Comparison of ENCODE assay signal across 9 mouse cellular contexts in genomic region chr11:98717904-98718303, GRCm38 (mm10). TPM values are rescaled to one million over a fixed set of nuclear protein-coding genes. Genes with fewer than 3 reads are reported as not detected.
DNase-seq lines count a peak whose midpoint lies in the region; ATAC-seq and TF ChIP-seq lines count a peak whose summit lies in the region.
"Had no signal": no experiment of that assay in that cellular context is flagged by ENCODE, and none has a peak within 500 bp of the region (broad histone marks: within the 10 kb centered on the region; RNA-seq: fewer than 3 reads in every experiment).

No protein-coding gene starts in this region.

- peak; percentile 71 for ATAC-seq in common myeloid progenitor, adult 5-6 weeks (replicated peaks; ENCODE audit: low read depth, poor library complexity, severe bottlenecking)
- ATAC-seq in liver, postnatal 0 days = peak; percentile 39; the same call in 1 of the 2 replicates

- no peaks in the 10 kb centered on the region for H3K9me3 ChIP-seq in liver, postnatal 0 days (ENCODE audit: low read length)

- peaks cover 26% of the 10 kb centered on the region for H3K36me3 ChIP-seq in liver, postnatal 0 days (replicated peaks; ENCODE audit: insufficient read depth, low read length)

- intact Hi-C loops in gastrocnemius, adult 2 months (cut with DNase I) = loop anchor here (2.0 kb wide), 1 partner anchor 69 kb away; no protein-coding TSS in a partner anchor

- no peak overlapping the region for H3K9ac ChIP-seq in liver, postnatal 0 days (replicated peaks)

- H3K27ac ChIP-seq in gastrocnemius, adult 2 months = peak overlapping the region; percentile 95
- no peak overlapping the region for H3K27ac ChIP-seq in liver, postnatal 0 days (ENCODE audit: low read depth)

- no peak overlapping the region; the same call in 1 of the 2 replicates for H3K4me2 ChIP-seq in liver, postnatal 0 days (ENCODE audit: low read depth, low read length)

- 26% methylated on average over 13 of the region's 13 CpGs for WGBS in liver, postnatal 0 days (ENCODE audit: insufficient replicate concordance)

- TF ChIP-seq EP300 in liver, postnatal 0 days (IDR thresholded peaks at IDR 0.05; ENCODE audit: low read depth) = no peak

- peak overlapping the region; percentile 43 for H3K4me3 ChIP-seq in gastrocnemius, adult 2 months
- no peak overlapping the region for H3K4me3 ChIP-seq in liver, postnatal 0 days (ENCODE audit: low read depth, low read length)

- H3K27me3 ChIP-seq in liver, postnatal 0 days (ENCODE audit: insufficient read depth, low read length) = no peaks in the 10 kb centered on the region

- DNase-seq in CD8-positive naive resting alpha-beta T cell, adult 2 months (ENCODE audit: low read depth in 2 of 2, low spot score in 2 of 2) = peak; percentile 47 to 61
- DNase-seq in R1 (ENCODE audit: low read depth, low spot score) (peak; percentile 72), adipocyte (ENCODE audit: low spot score) (no peak)
- DNase-seq in gastrocnemius, adult 2 months = peak; percentile 88
- peak; percentile 60 to 86 for DNase-seq in kidney, postnatal 36 days
- peak; percentile 78 for DNase-seq in liver, postnatal 0 days
- peak; percentile 83 for DNase-seq in right cerebral cortex, adult 18-20 months

- H3K4me1 ChIP-seq in liver, postnatal 0 days (ENCODE audit: insufficient read depth) = peaks cover 11% of the 10 kb centered on the region

- TF ChIP-seq CTCF in gastrocnemius, adult 2 months (IDR thresholded peaks at IDR 0.05) = peak; percentile 98
- peak; percentile 85 for TF ChIP-seq CTCF in liver, postnatal 0 days (IDR thresholded peaks at IDR 0.05; ENCODE audit: low read depth)

RNA-seq across cellular contexts. Expression of gene Med24, which starts 11.3 kb away (rescaled TPM):
- total RNA-seq in common myeloid progenitor, adult 5-6 weeks (2017) = 39.5 and 43.7 TPM in 2 replicates
- 10 to 100 TPM; 52.0 to 58.4 TPM for total RNA-seq in gastrocnemius, adult 2 months (2021)
- 10.5 and 10.9 TPM in 2 replicates for polyA plus RNA-seq in liver, postnatal 0 days (2015; fragmentation: Nextera tagmentation; extraction: Ambion mirVana)

RNA-seq across cellular contexts. Expression of gene Csf3, which starts 16.8 kb away (rescaled TPM):
- total RNA-seq in common myeloid progenitor, adult 5-6 weeks (2017) = not detected in 2 replicates
- total RNA-seq in gastrocnemius, adult 2 months (2021) = not detected
- not detected in 2 replicates for polyA plus RNA-seq in liver, postnatal 0 days (2015; fragmentation: Nextera tagmentation; extraction: Ambion mirVana)
- polyA plus RNA-seq: large intestine, adult 2 months had no signal

RNA-seq across cellular contexts. Expression of gene Thra, which starts 22.5 kb away (rescaled TPM):
- 23.6 and 33.2 TPM in 2 replicates for total RNA-seq in common myeloid progenitor, adult 5-6 weeks (2017)
- total RNA-seq in gastrocnemius, adult 2 months (2021) = 10 to 100 TPM; 78.8 to 96.8 TPM
- 5.1 and 6.1 TPM in 2 replicates for polyA plus RNA-seq in liver, postnatal 0 days (2015; fragmentation: Nextera tagmentation; extraction: Ambion mirVana)

RNA-seq across cellular contexts. Expression of gene Psmd3, which starts 35.5 kb away (rescaled TPM):
- total RNA-seq in common myeloid progenitor, adult 5-6 weeks (2017) = 53.7 and 88.9 TPM in 2 replicates
- total RNA-seq in gastrocnemius, adult 2 months (2021) = 100 to 1,000 TPM; 101 to 106 TPM
- polyA plus RNA-seq in liver, postnatal 0 days (2015; fragmentation: Nextera tagmentation; extraction: Ambion mirVana) = 67.5 and 71.0 TPM in 2 replicates

RNA-seq across cellular contexts. Expression of gene Gsdma, which starts 53.8 kb away (rescaled TPM):
- total RNA-seq in common myeloid progenitor, adult 5-6 weeks (2017) = 0.05 TPM in 1 of 2 replicates, not detected in the other
- total RNA-seq in gastrocnemius, adult 2 months (2021) = under 1 TPM; 0.33 to 0.69 TPM
- polyA plus RNA-seq in liver, postnatal 0 days (2015; fragmentation: Nextera tagmentation; extraction: Ambion mirVana) = not detected in 2 replicates
